In the genomic region with DNA sequence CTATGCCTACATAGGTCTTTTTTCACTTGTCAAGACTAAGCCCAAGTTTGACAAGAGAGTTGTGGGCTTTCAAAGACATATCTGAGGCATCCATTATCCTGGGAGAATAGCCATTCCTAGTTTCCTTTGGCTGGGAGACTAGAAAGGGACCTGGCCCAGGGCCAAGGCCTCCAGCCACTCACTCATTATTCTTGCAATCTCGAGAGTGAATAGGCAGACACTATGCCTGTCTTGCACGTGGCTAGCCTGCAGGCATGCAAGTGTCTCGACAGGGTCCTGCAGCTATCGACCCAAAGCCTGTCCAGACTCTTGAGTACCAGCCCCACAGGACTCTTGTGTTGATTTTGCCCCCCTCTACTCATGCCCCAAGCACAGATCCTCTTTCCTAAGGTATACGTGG, we compare ENCODE assay signal across 10 mouse cellular contexts.
DNase-seq lines count a peak whose midpoint lies in the region; ATAC-seq and TF ChIP-seq lines count a peak whose summit lies in the region.
"Had no signal": no experiment of that assay in that cellular context is flagged by ENCODE, and none has a peak within 500 bp of the region (broad histone marks: within the 10 kb centered on the region; RNA-seq: fewer than 3 reads in every experiment).

No protein-coding gene starts in this region.

- peak overlapping the region; percentile 31; the same call in 1 of the 2 replicates for H3K27ac ChIP-seq in heart, postnatal 0 days (ENCODE audit: low read depth)
- no peak overlapping the region for H3K27ac ChIP-seq in lung, postnatal 0 days (ENCODE audit: low read length)
- no peak overlapping the region for H3K27ac ChIP-seq in neural tube, embryonic 15.5 days (replicated peaks)
- H3K27ac ChIP-seq: macrophage had no signal

- TF ChIP-seq CTCF in heart, postnatal 0 days (IDR thresholded peaks at IDR 0.05; ENCODE audit: low read depth): no peak
- no peak for TF ChIP-seq CTCF in lung, postnatal 0 days (IDR thresholded peaks at IDR 0.05)

- no peak overlapping the region for H3K4me2 ChIP-seq in heart, postnatal 0 days (ENCODE audit: low read depth, low read length)
- no peak overlapping the region for H3K4me2 ChIP-seq in lung, postnatal 0 days (replicated peaks; ENCODE audit: low read depth, low read length)
- H3K4me2 ChIP-seq in neural tube, embryonic 15.5 days: no peak overlapping the region

- no peak overlapping the region for H3K9ac ChIP-seq in heart, postnatal 0 days (replicated peaks; ENCODE audit: low read depth, low read length)
- H3K9ac ChIP-seq in lung, postnatal 0 days (replicated peaks; ENCODE audit: low read depth): no peak overlapping the region
- H3K9ac ChIP-seq in neural tube, embryonic 15.5 days (replicated peaks): no peak overlapping the region

- WGBS in heart, postnatal 0 days: 25% methylated on average over 5 of the region's 5 CpGs
- 13% methylated on average over 5 of the region's 5 CpGs for WGBS in lung, postnatal 0 days
- WGBS in neural tube, embryonic 15.5 days: 44% methylated on average over 5 of the region's 5 CpGs

- H3K4me1 ChIP-seq in heart, postnatal 0 days (ENCODE audit: control insufficient read depth, insufficient read depth): peaks cover 7% of the 10 kb centered on the region; the same call in 1 of the 2 replicates
- peaks cover 7% of the 10 kb centered on the region; the same call in 1 of the 2 replicates for H3K4me1 ChIP-seq in lung, postnatal 0 days (ENCODE audit: insufficient read depth, low read depth, low read length)
- 0 out of 2 replicates have a peak, but pooled peaks cover 18% of the 10 kb centered on the region for H3K4me1 ChIP-seq in neural tube, embryonic 15.5 days

- no peaks in the 10 kb centered on the region; the same call in 1 of the 2 replicates for H3K36me3 ChIP-seq in heart, postnatal 0 days (replicated peaks; ENCODE audit: control insufficient read depth, insufficient read depth, low read length)
- H3K36me3 ChIP-seq in lung, postnatal 0 days (ENCODE audit: insufficient read depth, low read length): no peaks in the 10 kb centered on the region
- no peaks in the 10 kb centered on the region for H3K36me3 ChIP-seq in neural tube, embryonic 15.5 days
- H3K36me3 ChIP-seq: G1E had no signal

- H3K4me3 ChIP-seq in heart, postnatal 0 days (ENCODE audit: low read depth, low read length): no peak overlapping the region
- no peak overlapping the region for H3K4me3 ChIP-seq in lung, postnatal 0 days (ENCODE audit: low read depth, low read length)
- H3K4me3 ChIP-seq in neural tube, embryonic 15.5 days (replicated peaks): no peak overlapping the region

- DNase-seq in left cerebral cortex, postnatal 4 days: peak; percentile 47
- no peak for DNase-seq in left cerebral cortex, postnatal 36 days (ENCODE audit: low spot score in 2 of 2)
- DNase-seq in adrenal gland, postnatal 25 days: peak; percentile 73
- DNase-seq in heart, postnatal 0 days (ENCODE audit: low spot score): peak; percentile 23
- DNase-seq in lung, postnatal 0 days (ENCODE audit: low spot score): peak; percentile 35
- no peak for DNase-seq in right cerebral cortex, adult 2 months (ENCODE audit: low spot score in 2 of 2)
- DNase-seq in left cerebral cortex, postnatal 25 days (ENCODE audit: low spot score in 2 of 2): no peak

- no peaks in the 10 kb centered on the region for H3K27me3 ChIP-seq in heart, postnatal 0 days (ENCODE audit: control insufficient read depth, insufficient read depth, low read length)
- no peaks in the 10 kb centered on the region for H3K27me3 ChIP-seq in lung, postnatal 0 days (replicated peaks; ENCODE audit: insufficient read depth, low read length)
- no peaks in the 10 kb centered on the region for H3K27me3 ChIP-seq in neural tube, embryonic 15.5 days (replicated peaks)

- ATAC-seq in heart, postnatal 0 days (ENCODE audit: insufficient read depth, low read depth): no peak
- peak; percentile 34; the same call in 1 of the 2 replicates for ATAC-seq in lung, postnatal 0 days
- ATAC-seq in neural tube, embryonic 15.5 days (ENCODE audit: low FRiP score): no peak

- H3K9me3 ChIP-seq in heart, postnatal 0 days (replicated peaks; ENCODE audit: control insufficient read depth, low read length): no peaks in the 10 kb centered on the region
- no peaks in the 10 kb centered on the region for H3K9me3 ChIP-seq in lung, postnatal 0 days (ENCODE audit: low read length)
- no peaks in the 10 kb centered on the region for H3K9me3 ChIP-seq in neural tube, embryonic 15.5 days (replicated peaks)
- H3K9me3 ChIP-seq: G1E had no signal

- no peak for TF ChIP-seq EP300 in heart, postnatal 0 days (IDR thresholded peaks at IDR 0.05; ENCODE audit: low read depth)
- TF ChIP-seq EP300 in lung, postnatal 0 days (IDR thresholded peaks at IDR 0.05): no peak

- intact Hi-C loops in left cerebral cortex, postnatal 4 days (cut with DNase I): no loop called here
- intact Hi-C loops in left cerebral cortex, postnatal 36 days (cut with DNase I): no loop called here
- intact Hi-C loops in left cerebral cortex, postnatal 25 days (cut with DNase I): no loop called here

Comparison
In these comparisons a context has a peak if more than half of its experiments do, and no peak if none do; other contexts are left out.
1. DNase-seq: peak in left cerebral cortex, postnatal 4 days (single experiment), adrenal gland, postnatal 25 days (single experiment), heart, postnatal 0 days (single experiment) and lung, postnatal 0 days (single experiment); none in left cerebral cortex, postnatal 36 days (0 of 2), right cerebral cortex, adult 2 months (0 of 2) and left cerebral cortex, postnatal 25 days (0 of 2).